Comparison of ENCODE assay signal across 8 mouse cellular contexts in genomic region chr17:88530667-88531066, GRCm38 (mm10). TPM values are rescaled to one million over a fixed set of nuclear protein-coding genes. Genes with fewer than 3 reads are reported as not detected.
DNase-seq lines count a peak whose midpoint lies in the region; ATAC-seq and TF ChIP-seq lines count a peak whose summit lies in the region.

No protein-coding gene starts in this region.

- 9% methylated on average over 11 of the region's 11 CpGs for WGBS in lung, embryonic 16.5 days
- WGBS in embryonic facial prominence, embryonic 14.5 days, result 7% methylated on average over 11 of the region's 11 CpGs
- 11% methylated on average over 11 of the region's 11 CpGs for WGBS in limb, embryonic 11.5 days
- WGBS in olfactory bulb, adult 2 months, result 2% methylated on average over 11 of the region's 11 CpGs

- no peaks in the 10 kb centered on the region for H3K9me3 ChIP-seq in lung, embryonic 16.5 days (ENCODE audit: control insufficient read depth, low read length)
- H3K9me3 ChIP-seq in embryonic facial prominence, embryonic 14.5 days (ENCODE audit: control insufficient read depth, low read length), result no peaks in the 10 kb centered on the region
- no peaks in the 10 kb centered on the region for H3K9me3 ChIP-seq in limb, embryonic 11.5 days (ENCODE audit: control insufficient read depth, low read length)

- peak overlapping the region; percentile 71 for H3K4me2 ChIP-seq in lung, embryonic 16.5 days (ENCODE audit: low read depth, low read length)
- H3K4me2 ChIP-seq in embryonic facial prominence, embryonic 14.5 days (ENCODE audit: low read depth, low read length), result peak overlapping the region; percentile 63
- peak overlapping the region; percentile 44 for H3K4me2 ChIP-seq in limb, embryonic 11.5 days (ENCODE audit: low read depth, severe bottlenecking)

- TF ChIP-seq POLR2A in olfactory bulb, adult 2 months (IDR thresholded peaks at IDR 0.05; ENCODE audit: insufficient read depth, low read depth, low read length), result no peak

- no peaks in the 10 kb centered on the region for H3K36me3 ChIP-seq in lung, embryonic 16.5 days (ENCODE audit: control insufficient read depth, insufficient read depth, low read length)
- no peaks in the 10 kb centered on the region for H3K36me3 ChIP-seq in embryonic facial prominence, embryonic 14.5 days (ENCODE audit: control insufficient read depth, insufficient read depth, low read length)
- H3K36me3 ChIP-seq in limb, embryonic 11.5 days (ENCODE audit: control insufficient read depth, insufficient read depth, low read length), result no peaks in the 10 kb centered on the region

- peak overlapping the region; percentile 85 for H3K9ac ChIP-seq in lung, embryonic 16.5 days (ENCODE audit: low read length)
- peak overlapping the region; percentile 77 for H3K9ac ChIP-seq in embryonic facial prominence, embryonic 14.5 days (ENCODE audit: low read depth, low read length)
- peak overlapping the region; percentile 71 for H3K9ac ChIP-seq in limb, embryonic 11.5 days (ENCODE audit: low read length)

- no peak for TF ChIP-seq CTCF in olfactory bulb, adult 2 months (IDR thresholded peaks at IDR 0.05; ENCODE audit: insufficient read depth, low read depth, low read length)

- intact Hi-C loops in left cerebral cortex, postnatal 10 days (cut with DNase I), result loop anchor here (2.0 kb wide), 1 partner anchor 110 kb away; no protein-coding TSS in a partner anchor

- ATAC-seq in lung, embryonic 16.5 days (ENCODE audit: low read depth), result no peak
- no peak for ATAC-seq in embryonic facial prominence, embryonic 14.5 days (ENCODE audit: low read depth)
- no peak for ATAC-seq in limb, embryonic 11.5 days (ENCODE audit: insufficient number of reproducible peaks, low FRiP score, low TSS enrichment, low read depth)

- peaks cover 13% of the 10 kb centered on the region; the same call in 1 of the 2 replicates for H3K4me1 ChIP-seq in lung, embryonic 16.5 days (replicated peaks; ENCODE audit: control insufficient read depth, insufficient read depth, low read length)
- peaks cover 11% of the 10 kb centered on the region; the same call in 1 of the 2 replicates for H3K4me1 ChIP-seq in embryonic facial prominence, embryonic 14.5 days (ENCODE audit: control insufficient read depth, insufficient read depth, low read length)
- no peaks in the 10 kb centered on the region for H3K4me1 ChIP-seq in limb, embryonic 11.5 days (ENCODE audit: control insufficient read depth, insufficient read depth, low read length)
- H3K4me1 ChIP-seq in olfactory bulb, adult 2 months (ENCODE audit: control insufficient read depth, insufficient read depth, low read length), result peaks cover 3% of the 10 kb centered on the region

- H3K27ac ChIP-seq in lung, embryonic 16.5 days (ENCODE audit: low read length), result peak overlapping the region; percentile 65
- peak overlapping the region; percentile 58; the same call in 1 of the 2 replicates for H3K27ac ChIP-seq in embryonic facial prominence, embryonic 14.5 days (replicated peaks; ENCODE audit: low read depth, low read length)
- H3K27ac ChIP-seq in limb, embryonic 11.5 days (replicated peaks; ENCODE audit: low read depth, low read length), result no peak overlapping the region
- 0 out of 2 replicates have a peak overlapping the region, but pooled peaks have one; percentile 1 for H3K27ac ChIP-seq in olfactory bulb, adult 2 months (ENCODE audit: insufficient read depth, low read depth, low read length)

- no peaks in the 10 kb centered on the region for H3K27me3 ChIP-seq in lung, embryonic 16.5 days (ENCODE audit: control insufficient read depth, insufficient read depth, low read depth, low read length)
- H3K27me3 ChIP-seq in embryonic facial prominence, embryonic 14.5 days (replicated peaks; ENCODE audit: control insufficient read depth, insufficient read depth, low read length), result no peaks in the 10 kb centered on the region
- no peaks in the 10 kb centered on the region for H3K27me3 ChIP-seq in limb, embryonic 11.5 days (ENCODE audit: control insufficient read depth, insufficient read depth, low read length)

- peak overlapping the region; percentile 83 for H3K4me3 ChIP-seq in lung, embryonic 16.5 days (ENCODE audit: low read length)
- peak overlapping the region; percentile 70 for H3K4me3 ChIP-seq in embryonic facial prominence, embryonic 14.5 days (ENCODE audit: low read depth, low read length)
- H3K4me3 ChIP-seq in limb, embryonic 11.5 days (ENCODE audit: low read depth, low read length), result peak overlapping the region; percentile 56
- H3K4me3 ChIP-seq in olfactory bulb, adult 2 months (ENCODE audit: insufficient read depth, low read depth, low read length), result peak overlapping the region; percentile 62

- DNase-seq in lung, postnatal 14 days, result no peak
- no peak for DNase-seq in embryonic facial prominence, embryonic 14.5 days (ENCODE audit: low spot score)
- no peak for DNase-seq in limb, embryonic 11.5 days (ENCODE audit: low spot score)
- no peak for DNase-seq in left cerebral cortex, postnatal 10 days (ENCODE audit: extremely low spot score in 1 of 2, low spot score in 2 of 2)
- no peak for DNase-seq in layer of hippocampus, adult 8-10 months (ENCODE audit: low spot score in 2 of 2)
- DNase-seq in layer of hippocampus, postnatal 36 days, result no peak

RNA-seq across cellular contexts. Expression of gene Ppp1r21, which starts 0.7 kb away (rescaled TPM):
- polyA plus RNA-seq in lung, embryonic 16.5 days (2015; fragmentation: Nextera tagmentation; extraction: Ambion mirVana), result 23.1 and 24.7 TPM in 2 replicates
- polyA plus RNA-seq in embryonic facial prominence, embryonic 14.5 days (2014; fragmentation: Nextera tagmentation; extraction: Ambion mirVana), result 23.5 and 24.1 TPM in 2 replicates
- 22.6 and 24.1 TPM in 2 replicates for polyA plus RNA-seq in limb, embryonic 11.5 days (2014; fragmentation: Nextera tagmentation; extraction: Ambion mirVana)
- not detected in 2 replicates for polyA plus RNA-seq in olfactory bulb, adult 2 months (2012; ENCODE audit: insufficient read depth, insufficient read length, low replicate concordance, missing spikeins)
- total RNA-seq in left cerebral cortex, postnatal 10 days (2021), result 10 to 100 TPM; 66.4 to 69.0 TPM
- 10 to 100 TPM; 71.9 to 83.2 (median 78.0) TPM for total RNA-seq in layer of hippocampus, adult 8-10 months (2022)
- 10 to 100 TPM; 74.8 to 90.1 TPM for total RNA-seq in layer of hippocampus, postnatal 36 days (2021)
